Mouse (Mus musculus) neutrophil, adult 59 days (primary cell): ENCODE results near the gene Clec4b2. TPM values are rescaled to one million over a fixed set of nuclear protein-coding genes. Genes with fewer than 3 reads are reported as not detected.

Source experiments
- total RNA-seq, 2 experiments: library from RNA; stranded (reverse); gene quantifications; 1 replicate in 1 of 2; 2 replicates in 1 of 2; pipeline ENCODE4 v1.2.4; 2023

Gene Clec4b2
- total RNA-seq = 10 to 100 TPM in 1 of 2 experiments, 1 to 10 TPM in 1; 9.6 to 11.9 TPM

GRCm38 (mm10) chr6:123172593-123172992 is at the start of gene Clec4b2:
Gene Clec4b2 (plus strand): TSS chr6:123172893.

DNA sequence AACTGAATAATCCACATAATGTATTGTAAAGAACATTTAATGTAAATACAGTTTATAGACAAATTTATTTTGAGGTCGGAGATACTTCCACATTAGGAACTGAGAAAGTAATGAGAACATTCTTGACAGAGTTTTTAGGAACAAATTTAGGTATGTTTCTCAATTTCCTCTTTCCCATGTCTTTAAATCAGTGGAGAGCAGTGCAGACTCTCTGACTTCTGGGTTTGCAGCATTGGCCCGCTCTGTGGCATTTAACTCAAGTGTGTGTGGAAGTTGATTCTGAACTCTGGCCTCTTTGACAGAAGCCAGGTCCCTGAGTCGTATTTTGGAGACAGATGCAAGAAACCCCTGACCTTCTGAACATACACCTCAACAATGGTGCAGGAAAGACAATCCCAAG is 57.0 kb downstream of the Clec4b2 start, which contains the start of gene Clec4n:
TSS of gene Clec4n (plus strand) at position 200 of the 400 bp plus-strand sequence.

Other genes with a start within 250 kb of the Clec4b2 start
- gene Clec4a3, start 220.4 kb upstream of the Clec4b2 start, total RNA-seq = 10 to 100 TPM; 48.5 to 75.5 TPM
- 1 to 10 TPM; 1.1 to 1.3 TPM for gene Clec4a4, start 182.5 kb upstream of the Clec4b2 start, total RNA-seq
- 1 to 10 TPM; 3.0 to 7.4 TPM for gene Clec4b1, start 122.9 kb upstream of the Clec4b2 start, total RNA-seq
- 100 to 1,000 TPM; 214 to 245 TPM for gene Clec4a2, start 66.5 kb upstream of the Clec4b2 start, total RNA-seq
- gene Clec4n, start 57.0 kb downstream of the Clec4b2 start, total RNA-seq = 1 to 10 TPM; 2.8 to 3.2 TPM
- gene Clec4d, start 89.2 kb downstream of the Clec4b2 start, total RNA-seq = 100 to 1,000 TPM; 127 to 139 TPM
- gene Clec4e, start 117.0 kb downstream of the Clec4b2 start, total RNA-seq = 100 to 1,000 TPM; 198 to 237 TPM
- gene Vmn2r19, start 135.4 kb downstream of the Clec4b2 start, total RNA-seq = not detected
- gene Vmn2r20, start 245.2 kb downstream of the Clec4b2 start, total RNA-seq = not detected